Mouse (Mus musculus): ENCODE measurements around the gene Lmcd1.

GRCm38 (mm10) chr6:112223877-112224632 is 49.5 kb upstream of the Lmcd1 start:
- TF ChIP-seq POLR2A (IDR thresholded peaks at IDR 0.05; ENCODE audit: insufficient read depth, low read depth, low read length) (no peak), CTCF (IDR thresholded peaks at IDR 0.05) (no peak), EP300 (IDR thresholded peaks at IDR 0.05; ENCODE audit: insufficient read depth, low read depth, low read length) (no peak)

Measured in heart, adult 2 months (tissue).